Mouse (Mus musculus) liver, embryonic 16.5 days (tissue): Measurements from ENCODE around the gene Tmprss2. TPM values are rescaled to one million over a fixed set of nuclear protein-coding genes. Genes with fewer than 3 reads are reported as not detected.

Experiments
- ATAC-seq: fragments of 200-750 bp; cut with Nextera tagmentation; 2 replicates; pipeline ENCODE4 v1.8.0; 2017; ENCODE audit warnings: low read depth, mild to moderate bottlenecking, moderate number of reproducible peaks, moderate library complexity
- H3K27ac ChIP-seq: fragments of 300-500 bp; sonication (generic); 2 replicates; pipeline ENCODE4 v1.5.1; 2014; ENCODE audit warnings: mild to moderate bottlenecking, low read length
- H3K27me3 ChIP-seq: fragments of 300-500 bp; sonication (generic); 2 replicates; pipeline ENCODE4 v1.6.1; 2014; ENCODE audit warnings: low read depth, low read length, mixed read lengths; ENCODE audit not compliant: control insufficient read depth, insufficient read depth
- H3K36me3 ChIP-seq: fragments of 300-500 bp; sonication (generic); 2 replicates; pipeline ENCODE4 v1.6.1; 2014; ENCODE audit warnings: mild to moderate bottlenecking; ENCODE audit not compliant: control insufficient read depth, insufficient read depth
- H3K4me1 ChIP-seq: fragments of 300-500 bp; sonication (generic); 2 replicates; pipeline ENCODE4 v1.6.1; 2014; ENCODE audit warnings: low read depth, low read length, mixed read lengths; ENCODE audit not compliant: control insufficient read depth
- H3K4me2 ChIP-seq: fragments of 300-500 bp; sonication (generic); 2 replicates; pipeline ENCODE4 v1.6.1; 2014; ENCODE audit warnings: low read depth, low read length, mixed read lengths
- H3K4me3 ChIP-seq: fragments of 300-500 bp; sonication (generic); 2 replicates; pipeline ENCODE4 v1.5.1; 2014; ENCODE audit warnings: low read depth, mild to moderate bottlenecking, low read length
- H3K9ac ChIP-seq: fragments of 300-500 bp; sonication (generic); 2 replicates; pipeline ENCODE4 v1.6.1; 2014; ENCODE audit warnings: low read depth, low read length
- H3K9me3 ChIP-seq: fragments of 300-500 bp; sonication (generic); replicated peaks from 2 replicates; pipeline ENCODE4 v1.6.1; 2016; ENCODE audit warnings: low read length; ENCODE audit not compliant: control insufficient read depth
- WGBS: fragments of 180-500 bp; shearing (Covaris S2); extraction: QIAGEN DNeasy Blood & Tissue Kit; methylation state at CpG from one replicate; pipeline ENCODE4 v1.1.7; 2014; ENCODE audit not compliant: insufficient replicate concordance; 5-methylcytosine and 5-hydroxymethylcytosine counted together
- polyA plus RNA-seq: library from polyadenylated mRNA; unstranded; fragments of >200 nt; fragmentation: Nextera tagmentation; extraction: Ambion mirVana; gene quantifications from 2 replicates; pipeline ENCODE4 v1.2.1, GENCODE M21; 2015

Gene Tmprss2
- polyA plus RNA-seq, 1 experiment from 2014 or later = 4.5 TPM

DNA sequence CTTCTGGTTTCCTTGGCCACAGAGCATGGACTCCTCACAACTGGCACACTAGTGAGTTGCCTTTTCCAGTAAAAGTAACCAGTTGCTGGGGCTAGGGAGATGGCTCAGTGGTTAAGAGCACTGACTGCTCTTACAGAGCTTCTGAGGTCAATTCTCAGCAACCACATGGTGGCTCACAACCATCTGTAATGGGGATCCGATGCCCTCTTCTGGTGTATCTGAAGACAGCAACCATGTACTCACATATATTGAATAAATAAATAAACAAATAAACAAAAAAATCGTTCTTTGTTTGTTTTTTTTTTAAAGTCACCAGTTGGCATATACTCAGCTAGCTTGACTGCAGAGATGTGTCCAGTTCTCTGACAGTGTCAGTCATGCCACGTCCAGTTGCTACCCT is 94.7 kb downstream of the Tmprss2 start:
- Histone ChIP-seq H3K4me2 (no peak overlapping the region), H3K4me1 (no peaks in the 10 kb centered on the region), H3K27ac (no peak overlapping the region), H3K27me3 (no peaks in the 10 kb centered on the region), H3K36me3 (no peaks in the 10 kb centered on the region), H3K9me3 (no peaks in the 10 kb centered on the region), H3K9ac (no peak overlapping the region), H3K4me3 (no peak overlapping the region)
- no peak for ATAC-seq
- 50% methylated on average over 3 of the region's 3 CpGs for WGBS

Other genes with a start within 250 kb of the Tmprss2 start
- gene Mx1, start 148.3 kb downstream of the Tmprss2 start, polyA plus RNA-seq = 0.20 and 0.39 TPM in 2 replicates
- not detected in 2 replicates for gene Fam3b, start 96.4 kb downstream of the Tmprss2 start, polyA plus RNA-seq
- 3.2 and 3.3 TPM in 2 replicates for gene Ripk4, start 152.6 kb upstream of the Tmprss2 start, polyA plus RNA-seq
- gene Prdm15, start 240.7 kb upstream of the Tmprss2 start, polyA plus RNA-seq = 2.7 and 3.2 TPM in 2 replicates